Mouse (Mus musculus): ENCODE measurements at regions not wholly inside any gene's neighbourhood (a gene's known extent, or its start where the extent isn't known, plus 50 kb on each side); places are given as distances from the start of the nearest gene placed in this dataset.
"Not testable (repeated sequence)": the region's sequence is repeated elsewhere in the genome, so short reads cannot be mapped to it uniquely, and the experiment has no call there.

DNA sequence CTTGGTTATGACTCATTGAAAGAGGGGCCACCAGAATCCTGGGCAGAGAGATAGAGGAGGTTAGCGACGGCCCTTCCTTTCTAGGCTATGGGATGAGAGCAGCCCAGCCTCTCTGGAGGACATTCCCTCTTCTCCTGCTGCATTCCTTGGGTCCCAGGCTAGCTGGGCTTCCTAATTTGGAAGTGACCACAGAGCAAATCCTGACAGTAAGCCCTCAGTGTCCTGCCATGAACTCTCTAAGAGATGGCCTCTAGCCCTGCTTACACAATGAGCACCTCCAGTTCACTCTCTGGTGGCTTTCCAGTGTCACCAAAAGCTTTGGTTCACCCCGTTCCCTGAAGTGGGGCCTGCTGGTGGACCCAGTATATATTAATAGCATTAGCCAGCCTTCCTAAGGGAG lies 64.1 kb upstream of the Rmdn2 start:
- Histone ChIP-seq H3K27ac (replicated peaks; ENCODE audit: low read depth, low read length) (no peak overlapping the region), H3K4me1 (ENCODE audit: control insufficient read depth, insufficient read depth, insufficient read length, low read length) (peaks cover 11% of the 10 kb centered on the region; the same call in 1 of the 2 replicates)

DNA sequence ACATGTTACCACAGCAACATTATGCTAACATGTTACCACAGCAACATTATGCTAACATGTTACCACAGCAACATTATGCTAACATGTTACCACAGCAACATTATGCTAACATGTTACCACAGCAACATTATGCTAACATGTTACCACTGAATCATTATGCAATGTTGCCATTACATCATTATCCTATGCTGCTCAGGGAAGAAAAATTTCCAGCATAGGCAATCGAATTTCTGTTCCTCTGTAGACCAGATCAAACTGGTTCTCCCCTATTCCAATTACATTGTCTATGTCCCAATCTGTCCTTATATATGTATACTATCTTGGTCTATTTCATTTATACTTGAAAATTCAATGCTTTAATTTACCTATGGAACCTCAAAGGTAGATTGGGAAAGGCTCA lies 61.3 kb upstream of the Rmdn2 start:
- H3K4me1 ChIP-seq (ENCODE audit: control insufficient read depth, insufficient read depth, insufficient read length, low read length); H3K4me3 ChIP-seq (ENCODE audit: insufficient read depth, low read depth, low read length); H3K27ac ChIP-seq (replicated peaks; ENCODE audit: low read depth, low read length): not testable (repeated sequence)

More for the DNA sequence above, 64.1 kb upstream of the Rmdn2 start:
- H3K4me3 ChIP-seq (ENCODE audit: insufficient read depth, low read depth, low read length) = no peak overlapping the region

DNA sequence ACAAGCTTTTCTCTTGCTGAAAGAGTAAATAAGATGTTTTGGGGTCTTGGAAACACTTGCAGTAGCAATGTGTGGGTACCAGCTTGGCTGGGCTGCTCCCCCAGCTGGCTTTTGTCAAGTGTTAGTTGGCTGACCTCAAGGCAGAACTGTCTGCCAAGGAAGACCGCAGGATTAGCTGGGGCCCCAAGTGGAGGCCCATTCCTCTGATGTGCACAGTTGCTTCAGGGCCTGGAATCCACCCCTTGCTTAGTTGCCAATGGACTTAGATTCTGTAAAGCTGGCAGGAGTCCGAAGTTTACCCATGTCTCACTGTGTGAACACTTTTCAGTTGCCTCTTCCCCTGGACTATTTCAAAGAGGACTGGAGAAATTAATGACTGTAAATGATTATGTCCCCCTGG lies 57.8 kb upstream of the Rmdn2 start:
- Histone ChIP-seq H3K4me1 (ENCODE audit: control insufficient read depth, insufficient read depth, insufficient read length, low read length) (no peaks in the 10 kb centered on the region), H3K4me3 (ENCODE audit: insufficient read depth, low read depth, low read length) (no peak overlapping the region), H3K27ac (replicated peaks; ENCODE audit: low read depth, low read length) (no peak overlapping the region)

DNA sequence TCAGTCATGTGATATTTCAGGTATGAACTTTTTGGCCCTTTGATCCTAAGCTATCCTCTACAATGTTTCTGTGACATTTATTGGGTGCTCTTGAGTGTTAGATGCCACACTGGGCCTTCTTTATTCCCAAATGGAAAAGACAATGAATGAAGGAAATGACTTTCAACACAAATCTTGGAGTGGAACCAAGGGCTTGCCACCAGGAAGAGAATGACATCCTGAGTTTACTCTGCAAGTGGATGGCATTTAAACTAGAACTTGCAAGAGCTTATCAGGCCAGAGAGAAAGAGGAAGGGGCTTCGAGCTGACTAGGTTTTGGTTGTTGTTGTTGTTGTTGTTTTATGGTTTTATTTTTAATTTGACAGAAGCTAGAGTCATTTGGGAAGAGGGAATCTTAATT lies 56.1 kb upstream of the Rmdn2 start:
- Histone ChIP-seq H3K4me1 (ENCODE audit: control insufficient read depth, insufficient read depth, insufficient read length, low read length) (no peaks in the 10 kb centered on the region), H3K27ac (replicated peaks; ENCODE audit: low read depth, low read length) (no peak overlapping the region), H3K4me3 (ENCODE audit: insufficient read depth, low read depth, low read length) (no peak overlapping the region)
